Mouse (Mus musculus) spleen, postnatal 36 days (tissue): Measurements from ENCODE around the gene Pex26.
A peak's percentile ranks its signal among the peaks of the same experiment; 100 is the strongest.

Experiments used
- DNase-seq, 2 experiments: peaks; one replicate each; pipeline ENCODE4 v3.0.0; 2022; ENCODE audit warnings: low spot score in 2 of 2, mixed read lengths in 1 of 2

Pex26 gene

GRCm38 (mm10) chr6:121183414-121184173, at the start of gene Pex26:
Gene Pex26 (plus strand): TSS chr6:121183667.
- DNase-seq: peak; percentile 93 to 95

GRCm38 (mm10) chr6:121134249-121134648, 49.2 kb upstream of the Pex26 start:
- no peak for DNase-seq

DNA sequence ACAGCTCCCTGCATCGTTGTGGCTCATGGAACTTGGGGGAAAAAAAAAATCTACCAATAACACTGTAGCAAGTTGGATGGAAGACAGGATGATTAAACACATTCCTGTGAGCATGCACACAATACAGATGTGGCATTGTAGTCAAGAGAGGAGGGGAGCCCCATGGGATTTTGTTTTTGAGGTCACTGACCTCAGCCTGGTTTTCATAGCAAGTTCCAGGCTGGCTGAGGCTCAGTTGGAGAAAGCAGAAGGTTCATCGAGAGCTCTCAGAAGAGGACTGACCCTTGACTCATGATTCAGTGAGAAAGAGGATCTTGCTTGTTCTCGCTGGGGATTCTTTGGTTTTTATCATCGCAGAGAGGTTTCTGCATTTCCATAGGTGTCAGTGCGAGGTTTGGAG, 48.6 kb upstream of the Pex26 start:
- no peak for DNase-seq

GRCm38 (mm10) chr6:121137222-121137621, 46.2 kb upstream of the Pex26 start:
- no peak for DNase-seq

- DNase-seq: no peak
Measured at GRCm38 (mm10) chr6:121138338-121139040, 45.0 kb upstream of the Pex26 start.

DNA sequence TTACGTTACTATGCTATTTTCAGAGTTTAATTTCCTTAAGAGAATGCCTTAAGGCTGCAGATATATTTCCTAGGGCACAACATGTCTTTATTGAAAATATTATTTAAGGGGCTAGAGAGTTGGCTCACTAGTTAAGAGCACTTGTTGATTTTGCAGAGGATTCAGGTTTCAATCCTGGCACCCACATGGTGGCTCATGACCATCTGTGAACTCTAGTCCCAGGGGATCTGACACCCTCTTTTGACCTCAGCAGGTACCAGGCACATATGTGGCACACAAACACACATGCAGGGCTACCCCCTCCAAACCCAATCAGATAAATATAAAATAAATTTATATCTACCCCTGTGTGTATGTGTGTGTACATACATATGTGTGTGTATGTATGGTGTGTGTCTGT, 44.2 kb upstream of the Pex26 start:
- no peak for DNase-seq

DNA sequence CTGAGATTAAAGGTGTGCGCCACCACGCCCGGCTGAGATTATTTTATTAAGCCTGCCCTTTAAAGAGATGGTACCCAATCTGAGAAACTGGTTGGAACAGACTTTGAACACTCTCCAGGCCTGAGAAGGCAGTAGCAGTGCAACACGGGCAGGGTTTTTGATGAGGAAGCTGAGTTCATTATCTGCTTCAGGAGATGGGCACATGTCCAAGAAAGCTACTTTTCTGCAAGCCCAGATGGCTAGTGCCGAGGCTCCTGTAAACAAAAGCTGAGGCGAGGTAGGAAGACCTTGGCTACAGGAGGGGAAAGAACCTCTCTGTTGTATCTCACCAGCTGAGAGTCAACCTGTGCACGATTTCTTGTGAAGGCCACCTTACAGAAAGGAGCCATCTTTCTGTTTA, 41.2 kb upstream of the Pex26 start:
- no peak for DNase-seq

DNA sequence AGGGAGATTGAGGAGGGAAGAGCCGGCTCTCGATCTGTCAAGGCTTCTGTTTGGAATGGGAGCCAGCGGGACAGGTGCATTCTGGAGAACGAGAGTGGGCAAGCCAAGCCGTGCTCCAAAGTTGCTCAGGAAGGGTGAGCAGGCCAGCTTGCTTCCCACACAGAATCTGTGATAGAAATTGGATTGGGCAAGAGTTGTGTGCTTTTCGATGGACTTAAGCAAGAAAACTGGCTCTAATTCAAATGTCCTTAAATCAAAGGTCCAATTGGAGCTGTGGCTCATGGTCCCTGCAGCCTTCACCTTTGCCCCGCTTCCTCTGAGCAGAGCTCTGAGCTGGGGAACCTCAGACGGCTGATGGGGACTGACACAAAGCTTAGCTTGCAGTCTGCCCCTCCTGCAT, 40.0 kb upstream of the Pex26 start:
- no peak for DNase-seq

GRCm38 (mm10) chr6:121144066-121144465, 39.4 kb upstream of the Pex26 start:
- no peak for DNase-seq

DNA sequence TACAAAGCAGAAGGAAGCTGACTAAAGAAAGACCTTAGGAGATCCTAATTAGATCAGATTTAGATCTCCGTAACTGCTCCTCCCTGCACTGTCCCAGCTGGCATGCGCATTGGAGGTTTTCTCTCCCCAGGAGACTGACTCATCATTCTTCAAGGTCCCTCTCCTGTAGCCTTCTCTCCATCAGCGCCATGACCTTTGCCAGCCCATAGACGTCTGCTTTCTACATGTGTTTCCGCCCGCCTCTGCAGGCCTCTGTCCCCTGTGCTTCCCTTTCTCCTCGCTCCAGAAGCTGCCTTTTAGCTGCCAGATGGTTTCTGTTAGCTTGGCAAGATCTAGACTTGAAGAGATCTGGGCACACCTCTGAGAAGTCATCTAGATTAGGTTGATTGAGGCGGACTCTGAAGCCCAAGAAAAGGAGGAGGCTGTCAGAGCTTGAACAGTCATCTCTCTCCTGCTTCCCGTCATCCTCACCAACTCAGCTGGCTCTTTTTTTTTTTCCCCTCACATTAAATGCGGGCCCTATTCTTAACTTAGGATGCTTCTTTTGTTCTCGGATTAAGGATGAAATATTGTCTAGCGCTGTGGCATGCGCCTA, 38.4 kb upstream of the Pex26 start:
- no peak for DNase-seq

DNA sequence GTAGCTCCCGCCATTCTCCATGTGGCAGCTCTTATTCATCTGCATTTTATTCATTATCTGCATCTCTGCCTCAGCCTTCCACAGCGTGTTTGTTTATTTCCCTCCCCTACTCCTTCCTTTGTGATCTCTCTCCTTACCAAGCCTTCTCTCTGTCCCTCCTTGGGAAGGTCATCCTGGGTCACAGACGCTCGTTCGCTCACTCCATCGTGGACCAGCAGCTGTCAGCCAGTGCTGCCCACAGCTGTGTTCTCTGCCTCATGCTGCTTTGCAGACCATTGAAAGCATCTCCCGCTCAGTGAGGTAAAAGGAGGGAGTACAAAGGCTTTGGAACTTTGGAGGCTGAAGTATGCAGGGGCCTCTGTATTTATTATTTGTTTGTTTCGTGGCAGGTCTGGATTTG, 37.6 kb upstream of the Pex26 start:
- no peak for DNase-seq

- DNase-seq: no peak
Measured at GRCm38 (mm10) chr6:121146798-121147197, 36.7 kb upstream of the Pex26 start.

DNA sequence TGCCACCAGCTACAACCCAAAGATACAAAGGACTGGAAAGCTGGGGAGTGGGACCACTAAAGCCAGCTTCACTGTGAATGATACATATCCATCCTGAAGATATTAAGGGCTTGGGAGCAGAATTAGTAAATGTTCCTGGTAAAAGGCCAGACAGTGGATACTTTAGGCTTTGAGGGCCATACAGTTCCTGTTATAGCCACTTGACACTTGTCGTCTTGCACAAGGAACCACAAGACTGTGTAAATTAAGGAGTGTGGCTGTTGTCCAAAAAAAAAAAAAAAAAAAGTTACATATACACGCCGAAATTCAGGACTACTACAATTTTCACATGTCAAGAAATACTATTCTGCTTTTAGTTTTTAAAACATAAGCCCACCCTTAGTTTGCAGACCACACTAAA, 35.1 kb upstream of the Pex26 start:
- DNase-seq: no peak

DNA sequence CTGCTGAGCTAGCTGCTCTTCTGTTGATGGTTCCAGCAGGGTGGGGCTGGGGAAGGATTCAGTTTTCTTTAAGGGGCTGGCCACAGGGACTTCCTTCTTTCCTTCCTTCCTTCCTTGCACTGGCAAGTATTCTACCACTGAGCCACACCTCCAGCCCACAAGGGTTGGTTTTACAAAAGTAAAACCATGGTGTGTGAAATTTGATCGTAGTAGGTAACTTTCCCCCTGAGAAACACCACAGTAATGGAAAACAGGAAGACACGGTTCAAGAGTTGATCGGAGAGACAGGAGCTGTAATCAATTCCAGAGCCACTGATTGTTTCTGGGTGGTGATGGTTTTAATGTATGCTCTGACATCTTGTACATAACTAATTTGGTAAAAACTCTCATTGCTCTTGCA, 34.0 kb upstream of the Pex26 start:
- no peak for DNase-seq

DNA sequence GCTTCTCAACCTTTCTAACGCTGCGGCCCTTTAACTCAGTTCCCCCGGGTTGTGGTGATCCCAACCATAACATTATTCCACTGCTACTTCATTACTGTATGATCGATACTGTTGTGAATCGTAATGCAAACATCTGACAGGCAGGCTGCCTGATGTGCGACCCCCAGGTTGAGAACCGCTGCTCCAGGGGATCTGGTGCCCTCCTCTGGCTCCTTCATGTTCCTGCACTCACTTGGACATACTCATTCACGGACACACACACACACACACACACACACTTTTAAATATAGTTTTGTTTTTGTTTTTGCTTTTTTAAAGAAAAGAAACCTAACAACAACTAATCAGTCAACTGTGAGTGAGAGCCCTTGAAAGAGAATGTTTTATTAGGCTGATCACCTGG, 33.3 kb upstream of the Pex26 start:
- no peak for DNase-seq

GRCm38 (mm10) chr6:121151732-121152131, 31.7 kb upstream of the Pex26 start:
- DNase-seq: no peak

- DNase-seq: no peak
Measured at GRCm38 (mm10) chr6:121153177-121153576, 30.3 kb upstream of the Pex26 start.

- no peak for DNase-seq
Measured at GRCm38 (mm10) chr6:121154451-121155300, 28.8 kb upstream of the Pex26 start.

GRCm38 (mm10) chr6:121156030-121156429, 27.4 kb upstream of the Pex26 start:
- DNase-seq: no peak

DNA sequence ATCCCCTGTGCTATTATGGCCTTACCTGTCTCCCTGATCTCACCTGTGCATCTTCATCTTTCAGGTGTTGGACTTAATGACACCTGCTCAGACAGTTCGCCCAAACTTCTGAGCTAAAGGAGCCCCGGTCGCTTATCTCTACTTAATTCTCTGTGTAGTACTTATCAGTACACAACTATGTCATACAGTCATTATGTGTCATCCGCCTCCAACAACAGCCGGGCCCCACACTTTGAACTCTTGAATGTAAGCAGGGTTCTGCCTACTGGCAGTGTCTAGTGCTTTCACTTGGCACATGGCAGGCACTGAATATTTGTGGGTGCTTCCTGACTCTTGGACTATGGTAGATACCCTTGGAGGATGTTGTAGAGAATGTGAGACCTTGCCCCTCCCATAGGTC, 23.9 kb upstream of the Pex26 start:
- DNase-seq: no peak

DNA sequence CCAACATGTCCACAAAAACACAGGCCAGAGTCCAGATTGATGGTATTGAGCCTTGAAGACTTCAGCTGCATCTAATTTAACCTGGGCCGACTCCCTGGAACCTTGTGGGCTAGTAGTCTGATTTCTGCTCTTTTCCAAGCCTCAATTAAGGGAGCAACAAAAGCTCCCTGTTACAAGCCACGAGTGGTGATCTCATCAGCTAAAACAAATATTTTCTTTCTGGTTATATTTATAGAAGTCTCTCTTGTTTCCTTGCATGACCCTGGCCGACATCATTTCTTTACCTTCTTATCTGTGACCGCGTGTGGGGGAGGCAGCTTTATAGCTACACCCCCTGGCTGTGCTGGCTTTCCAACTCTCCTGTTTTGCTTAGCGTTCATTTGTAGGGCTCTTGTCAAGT, 23.3 kb upstream of the Pex26 start:
- DNase-seq: no peak

GRCm38 (mm10) chr6:121162616-121163015, 20.9 kb upstream of the Pex26 start:
- DNase-seq: no peak
